Mouse (Mus musculus) intestine, embryonic 15.5 days (tissue): ENCODE results near the gene Wdhd1. TPM values are rescaled to one million over a fixed set of nuclear protein-coding genes. Genes with fewer than 3 reads are reported as not detected.

ENCODE experiments used
- ATAC-seq: fragments of 200-750 bp; cut with Nextera tagmentation; 2 replicates; pipeline ENCODE4 v1.8.0; 2017; ENCODE audit warnings: moderate TSS enrichment, moderate library complexity
- H3K27ac ChIP-seq: fragments of 300-500 bp; sonication (generic); 2 replicates; pipeline ENCODE4 v1.5.1; 2015; ENCODE audit warnings: mild to moderate bottlenecking, inconsistent platforms
- H3K27me3 ChIP-seq: fragments of 300-500 bp; sonication (generic); replicated peaks from 2 replicates; pipeline ENCODE4 v1.6.1; 2015; ENCODE audit warnings: inconsistent platforms
- H3K36me3 ChIP-seq: fragments of 300-500 bp; sonication (generic); 2 replicates; pipeline ENCODE4 v1.6.1; 2015; ENCODE audit warnings: inconsistent platforms
- H3K4me1 ChIP-seq: fragments of 300-500 bp; sonication (generic); replicated peaks from 2 replicates; pipeline ENCODE4 v1.6.1; 2015; ENCODE audit warnings: inconsistent platforms
- H3K4me2 ChIP-seq: fragments of 300-500 bp; sonication (generic); replicated peaks from 2 replicates; pipeline ENCODE4 v1.6.1; 2015; ENCODE audit warnings: mild to moderate bottlenecking, inconsistent platforms
- H3K4me3 ChIP-seq: fragments of 300-500 bp; sonication (generic); replicated peaks from 2 replicates; pipeline ENCODE4 v1.5.1; 2015; ENCODE audit warnings: inconsistent platforms
- H3K9ac ChIP-seq: fragments of 300-500 bp; sonication (generic); 2 replicates; pipeline ENCODE4 v1.6.1; 2015; ENCODE audit warnings: inconsistent platforms
- H3K9me3 ChIP-seq: fragments of 300-500 bp; sonication (generic); 2 replicates; pipeline ENCODE4 v1.6.1; 2016; ENCODE audit warnings: inconsistent platforms
- WGBS: fragments of 180-500 bp; shearing (Covaris S2); methylation state at CpG from one replicate; pipeline ENCODE4 v1.1.7; 2015; 5-methylcytosine and 5-hydroxymethylcytosine counted together
- polyA plus RNA-seq: library from polyadenylated mRNA; unstranded; fragments of >200 nt; fragmentation: Nextera tagmentation; extraction: Ambion mirVana; gene quantifications from 2 replicates; pipeline ENCODE4 v1.2.1, GENCODE M21; 2015

Gene Wdhd1
- polyA plus RNA-seq, 1 experiment from 2014 or later = 28.4 TPM

DNA sequence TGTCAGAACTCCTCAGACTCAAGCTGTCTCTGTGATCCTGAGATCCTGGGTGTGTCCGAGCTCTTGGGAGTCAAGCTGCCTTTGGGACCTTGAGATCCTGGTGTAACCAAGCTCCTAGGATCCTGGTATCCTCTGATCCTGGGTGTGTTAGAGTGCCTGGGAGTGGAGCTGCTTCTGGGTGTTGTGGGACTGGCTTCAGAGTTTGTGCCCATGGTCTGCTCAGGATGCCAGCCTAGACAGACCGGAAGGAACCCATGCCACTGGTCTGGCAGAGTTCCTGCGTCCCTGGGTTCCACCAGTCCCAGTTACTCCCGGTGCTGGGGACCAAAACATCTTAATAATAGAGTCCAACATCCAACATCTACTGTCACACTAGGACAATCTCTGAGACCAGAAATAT lies 63.4 kb downstream of the Wdhd1 start:
- 79% methylated on average over 4 of the region's 4 CpGs for WGBS
- Histone ChIP-seq H3K36me3 (no peaks in the 10 kb centered on the region), H3K27ac (no peak overlapping the region), H3K4me3 (no peak overlapping the region), H3K9me3 (no peaks in the 10 kb centered on the region), H3K9ac (no peak overlapping the region), H3K27me3 (no peaks in the 10 kb centered on the region), H3K4me1 (no peaks in the 10 kb centered on the region), H3K4me2 (no peak overlapping the region)
- no peak for ATAC-seq

DNA sequence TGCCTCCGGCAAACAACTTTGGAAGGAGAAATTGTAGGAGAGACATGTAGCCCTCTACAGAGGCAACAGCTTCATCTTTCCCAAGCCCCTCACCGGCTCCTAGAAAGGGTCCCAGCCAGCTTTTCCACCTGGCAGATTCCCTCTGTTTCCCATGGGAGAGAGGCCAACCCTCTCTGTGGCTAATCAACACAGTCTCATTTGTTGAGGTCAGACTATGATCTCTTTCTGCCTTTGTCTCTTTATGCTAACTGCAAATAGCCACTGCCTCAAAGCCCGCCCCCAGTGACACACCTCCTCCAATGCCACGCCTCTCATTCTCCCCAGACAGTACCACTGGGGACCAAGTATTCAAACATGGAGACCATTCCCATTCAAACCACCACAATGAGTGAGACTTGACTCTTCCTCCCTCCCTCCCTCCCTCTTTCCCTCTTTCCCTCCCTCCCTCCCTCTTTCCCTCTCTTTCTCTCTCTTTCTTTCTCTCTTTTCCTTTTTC lies 66.9 kb downstream of the Wdhd1 start:
- no peak overlapping the region for H3K4me3 ChIP-seq
- no peak overlapping the region for H3K4me2 ChIP-seq
- H3K27me3 ChIP-seq = no peaks in the 10 kb centered on the region
- no peak overlapping the region for H3K9ac ChIP-seq
- peak overlapping the region; percentile 36; the same call in 1 of the 2 replicates for H3K27ac ChIP-seq
- 84% methylated on average over 4 of the region's 4 CpGs for WGBS
- no peaks in the 10 kb centered on the region for H3K36me3 ChIP-seq
- H3K4me1 ChIP-seq = no peaks in the 10 kb centered on the region
- no peaks in the 10 kb centered on the region for H3K9me3 ChIP-seq
- ATAC-seq = peak; percentile 16; the same call in 1 of the 2 replicates

DNA sequence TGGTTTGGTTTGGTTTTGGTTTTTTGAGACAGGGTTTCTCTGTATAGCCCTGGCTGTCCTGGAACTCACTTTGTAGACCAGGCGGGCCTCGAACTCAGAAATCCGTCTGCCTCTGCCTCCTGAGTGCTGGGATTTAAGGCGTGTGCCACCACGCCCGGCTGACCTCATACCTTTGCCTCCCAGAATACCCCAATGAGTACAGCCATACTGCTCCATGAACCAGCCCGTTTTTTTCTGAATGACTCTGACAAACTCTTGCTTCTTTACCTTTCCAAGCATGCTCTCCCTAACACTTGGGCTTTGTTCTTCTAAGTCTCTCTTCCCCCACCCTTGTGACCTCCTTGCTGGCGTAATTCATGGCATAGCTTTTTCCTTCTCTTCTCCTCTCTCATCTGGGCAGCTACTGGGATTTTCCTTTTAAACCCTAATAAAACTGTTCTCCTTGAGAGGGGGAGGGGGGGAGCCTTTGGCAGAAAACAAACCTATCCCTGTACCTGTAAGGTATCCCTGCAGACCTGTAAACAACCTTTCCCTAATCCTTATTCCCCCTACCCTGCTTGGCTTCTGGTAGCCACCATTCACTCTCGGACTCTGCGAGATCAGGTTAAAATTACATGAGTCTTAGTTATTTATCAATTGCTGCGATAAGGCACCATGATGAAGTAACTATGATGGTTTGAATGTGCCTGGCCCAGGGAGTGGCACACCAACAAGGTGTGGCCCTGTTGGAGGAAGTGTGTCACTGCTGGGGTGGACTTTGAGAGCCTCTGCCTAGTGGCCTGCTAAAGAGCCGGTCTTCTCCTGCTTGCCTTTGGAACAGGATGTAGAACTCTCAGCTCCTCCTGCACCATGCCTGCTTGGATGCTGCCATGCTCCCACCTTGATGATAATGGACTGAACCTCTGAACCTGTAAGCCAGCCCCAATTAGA lies 67.8 kb downstream of the Wdhd1 start:
- H3K4me2 ChIP-seq = no peak overlapping the region
- no peak overlapping the region for H3K4me3 ChIP-seq
- WGBS = 80% methylated on average over 12 of the region's 12 CpGs
- 0 out of 2 replicates have a peak, but pooled peaks cover 3% of the 10 kb centered on the region for H3K4me1 ChIP-seq
- H3K9me3 ChIP-seq = no peaks in the 10 kb centered on the region
- peak; percentile 95 for ATAC-seq
- no peak overlapping the region for H3K9ac ChIP-seq
- H3K36me3 ChIP-seq = no peaks in the 10 kb centered on the region
- H3K27ac ChIP-seq = peak overlapping the region; percentile 48; the same call in 1 of the 2 replicates
- no peaks in the 10 kb centered on the region for H3K27me3 ChIP-seq

DNA sequence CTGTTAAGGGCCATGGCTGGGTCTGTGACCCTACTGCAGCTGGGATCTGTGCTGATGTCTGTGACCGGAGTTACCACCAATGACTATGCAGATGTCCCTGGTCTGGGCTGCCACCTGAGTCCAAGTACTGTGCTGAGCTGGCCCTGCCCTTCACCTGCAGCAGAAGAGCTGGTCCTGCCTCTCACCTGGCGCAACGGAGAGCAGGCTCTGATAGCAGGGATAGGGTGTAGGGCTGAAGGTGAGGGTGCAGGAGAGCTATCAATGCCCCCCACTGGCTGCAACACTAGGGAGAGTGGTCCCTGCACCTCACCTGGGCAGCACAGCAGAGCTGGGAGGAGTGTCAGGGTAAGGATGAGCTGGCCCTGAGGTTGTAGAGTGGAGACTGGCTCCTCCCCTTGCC lies 70.1 kb downstream of the Wdhd1 start:
- ATAC-seq = no peak
- Histone ChIP-seq H3K4me3 (no peak overlapping the region), H3K4me2 (no peak overlapping the region), H3K9me3 (no peaks in the 10 kb centered on the region), H3K27me3 (no peaks in the 10 kb centered on the region), H3K4me1 (0 out of 2 replicates have a peak, but pooled peaks cover 3% of the 10 kb centered on the region), H3K36me3 (no peaks in the 10 kb centered on the region), H3K9ac (no peak overlapping the region), H3K27ac (no peak overlapping the region)
- 92% methylated on average over 3 of the region's 3 CpGs for WGBS

DNA sequence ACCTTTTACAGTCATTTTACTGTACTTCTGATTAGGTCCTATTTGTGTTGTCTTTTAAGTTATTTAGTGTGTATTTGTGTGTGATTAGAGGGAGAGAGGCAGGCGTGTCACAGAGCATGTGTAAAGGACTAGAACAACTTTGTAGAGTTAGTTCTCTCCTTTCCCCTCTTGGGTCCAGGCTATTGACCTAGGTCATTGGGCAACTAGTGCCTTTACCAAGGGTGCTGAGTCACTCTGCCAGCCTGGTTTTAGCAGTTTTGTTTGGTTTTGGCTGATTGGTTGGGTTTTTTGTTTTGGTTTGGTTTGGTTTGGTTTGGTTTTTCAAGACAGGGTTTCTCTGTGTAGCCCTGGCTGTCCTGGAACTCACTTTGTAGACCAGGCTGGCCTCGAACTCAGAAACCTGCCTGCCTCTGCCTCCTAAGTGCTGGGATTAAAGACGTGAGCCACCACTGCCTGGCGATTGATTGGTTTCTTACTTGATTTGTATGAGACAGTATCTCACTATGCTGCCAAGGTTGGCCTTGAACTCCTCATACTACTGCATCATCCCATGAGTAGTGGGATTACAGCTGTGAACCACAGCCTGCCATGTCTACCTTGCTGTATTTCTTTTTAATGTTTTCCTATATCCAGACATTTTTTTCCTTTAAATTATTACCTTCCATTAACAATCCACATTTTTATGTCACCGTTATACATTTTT lies 71.2 kb downstream of the Wdhd1 start:
- Histone ChIP-seq H3K4me2 (no peak overlapping the region), H3K9me3 (no peaks in the 10 kb centered on the region), H3K4me3 (no peak overlapping the region), H3K27me3 (no peaks in the 10 kb centered on the region), H3K36me3 (no peaks in the 10 kb centered on the region), H3K9ac (no peak overlapping the region), H3K4me1 (0 out of 2 replicates have a peak, but pooled peaks cover 3% of the 10 kb centered on the region), H3K27ac (no peak overlapping the region)
- 88% methylated on average over 5 of the region's 5 CpGs for WGBS
- no peak for ATAC-seq

DNA sequence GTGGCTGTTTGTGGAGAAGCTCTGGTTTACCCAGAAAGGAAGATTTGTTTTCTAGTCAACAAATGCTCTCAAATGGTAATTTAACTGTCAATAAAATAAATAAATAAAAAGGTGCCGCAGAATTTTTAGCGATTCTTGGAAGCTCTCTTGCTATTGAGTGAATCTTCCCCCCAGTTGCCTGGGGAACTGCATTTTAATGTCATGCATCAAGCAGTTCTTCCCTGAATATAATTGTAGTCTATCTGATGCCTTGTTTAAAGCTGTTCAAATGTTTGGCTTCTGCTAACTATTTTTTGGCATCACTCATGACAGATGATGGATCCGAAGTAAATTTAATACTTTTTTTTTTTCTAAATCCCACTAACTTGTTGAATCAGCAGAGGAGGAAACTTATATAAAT lies 79.3 kb downstream of the Wdhd1 start:
- no peaks in the 10 kb centered on the region for H3K36me3 ChIP-seq
- H3K27me3 ChIP-seq = no peaks in the 10 kb centered on the region
- H3K4me3 ChIP-seq = no peak overlapping the region
- no peak overlapping the region for H3K27ac ChIP-seq
- no peak overlapping the region for H3K4me2 ChIP-seq
- no peak overlapping the region for H3K9ac ChIP-seq
- no peaks in the 10 kb centered on the region for H3K4me1 ChIP-seq
- no peaks in the 10 kb centered on the region for H3K9me3 ChIP-seq
- whole genome bisulfite sequencing = 87% methylated on average over 3 of the region's 3 CpGs
- ATAC-seq = no peak

DNA sequence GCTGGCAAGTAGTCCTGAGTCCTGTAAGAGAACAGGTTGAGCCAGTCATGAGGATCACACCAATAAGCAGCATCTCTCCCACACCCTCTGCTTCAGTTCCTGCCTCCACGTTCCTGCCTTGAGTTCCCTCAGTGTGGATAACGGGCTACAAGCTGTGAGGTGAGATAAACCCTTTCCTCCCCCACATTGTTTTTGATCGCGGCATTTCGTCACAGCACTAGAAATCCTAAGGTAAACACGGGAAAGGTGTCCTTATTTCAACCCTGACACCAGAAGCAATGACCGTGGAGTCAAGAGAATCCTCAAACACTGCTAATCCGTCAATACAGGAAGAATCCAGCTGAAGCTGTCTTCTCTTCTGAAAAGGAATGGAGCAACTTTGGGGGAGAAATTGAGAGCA lies 79.9 kb downstream of the Wdhd1 start:
- Histone ChIP-seq H3K4me1 (no peaks in the 10 kb centered on the region), H3K36me3 (no peaks in the 10 kb centered on the region), H3K4me3 (no peak overlapping the region), H3K4me2 (no peak overlapping the region), H3K27me3 (no peaks in the 10 kb centered on the region), H3K27ac (no peak overlapping the region), H3K9me3 (no peaks in the 10 kb centered on the region), H3K9ac (no peak overlapping the region)
- no peak for ATAC-seq
- WGBS = 72% methylated on average over 8 of the region's 8 CpGs

DNA sequence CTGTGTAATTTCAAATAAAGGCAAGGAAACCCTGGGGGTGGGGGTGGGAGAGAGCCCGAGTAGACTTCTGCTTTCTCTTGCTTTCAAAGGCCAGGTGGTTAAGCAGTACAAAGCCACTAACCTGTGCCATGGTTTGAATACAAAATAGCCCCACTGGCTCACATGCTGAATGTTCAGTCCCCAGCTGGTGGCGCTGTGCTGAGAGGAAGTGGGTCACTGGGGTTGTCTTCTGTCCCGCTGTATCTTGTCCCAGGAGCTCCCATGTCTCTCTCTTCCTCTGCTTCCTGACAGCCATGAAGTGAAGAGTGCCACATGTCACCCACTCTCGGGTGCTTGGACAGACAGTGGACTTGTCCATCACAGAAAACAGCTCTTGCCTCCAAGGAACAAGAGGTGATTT lies 82.6 kb downstream of the Wdhd1 start:
- H3K4me2 ChIP-seq = no peak overlapping the region
- H3K4me1 ChIP-seq = no peaks in the 10 kb centered on the region
- WGBS = 46% methylated on average over 4 of the region's 4 CpGs
- no peak overlapping the region for H3K4me3 ChIP-seq
- H3K9ac ChIP-seq = no peak overlapping the region
- H3K27ac ChIP-seq = no peak overlapping the region
- H3K36me3 ChIP-seq = no peaks in the 10 kb centered on the region
- ATAC-seq = no peak
- H3K27me3 ChIP-seq = no peaks in the 10 kb centered on the region
- H3K9me3 ChIP-seq = no peaks in the 10 kb centered on the region

DNA sequence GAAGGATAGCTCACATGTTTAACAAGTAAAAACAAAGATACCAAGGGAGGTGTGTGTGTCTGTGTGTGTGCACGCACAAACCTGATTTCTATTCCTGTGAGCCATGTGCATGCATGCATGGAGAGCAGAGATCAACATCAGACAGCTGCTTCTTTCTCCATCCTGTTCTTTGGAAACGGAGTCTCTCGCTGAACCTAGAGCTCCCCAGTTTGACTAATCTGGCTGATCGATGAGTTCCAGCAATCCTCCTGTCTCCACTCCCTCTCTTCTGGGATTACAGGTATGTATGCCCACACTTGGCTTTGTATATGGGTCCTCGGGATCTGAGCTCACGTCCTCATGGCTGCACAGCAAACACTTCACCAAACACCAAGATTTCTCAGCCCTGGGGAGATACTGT lies 83.2 kb downstream of the Wdhd1 start:
- 80% methylated on average over 6 of the region's 6 CpGs for WGBS
- Histone ChIP-seq H3K9me3 (no peaks in the 10 kb centered on the region), H3K27ac (no peak overlapping the region), H3K9ac (no peak overlapping the region), H3K4me2 (no peak overlapping the region), H3K4me3 (no peak overlapping the region), H3K4me1 (peaks cover 5% of the 10 kb centered on the region; the same call in 1 of the 2 replicates), H3K36me3 (no peaks in the 10 kb centered on the region), H3K27me3 (no peaks in the 10 kb centered on the region)
- no peak for ATAC-seq

DNA sequence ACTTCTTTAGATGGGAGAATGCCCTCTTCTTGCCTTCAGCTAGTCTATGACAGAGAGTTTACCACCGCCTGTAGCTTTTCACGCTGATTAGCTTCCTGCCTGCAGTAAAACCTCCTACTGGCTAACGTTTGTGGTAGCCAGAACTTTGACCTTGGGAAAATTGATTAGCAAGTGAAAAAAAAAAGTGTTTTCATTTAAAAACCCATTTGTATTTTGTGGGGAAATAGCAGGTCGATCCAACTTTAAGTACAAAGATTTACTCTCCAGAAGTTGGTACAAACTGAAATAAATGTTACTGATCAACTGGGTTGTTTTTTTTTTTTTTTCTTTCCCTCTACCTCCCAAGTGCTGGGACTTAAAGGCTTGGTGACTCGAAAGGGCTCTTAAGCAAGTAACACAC lies 84.8 kb downstream of the Wdhd1 start:
- Histone ChIP-seq H3K4me1 (peaks cover 9% of the 10 kb centered on the region; the same call in 1 of the 2 replicates), H3K4me2 (no peak overlapping the region), H3K27ac (no peak overlapping the region), H3K36me3 (no peaks in the 10 kb centered on the region), H3K27me3 (no peaks in the 10 kb centered on the region), H3K9me3 (no peaks in the 10 kb centered on the region), H3K4me3 (no peak overlapping the region), H3K9ac (no peak overlapping the region)
- 38% methylated on average over 5 of the region's 5 CpGs for WGBS
- ATAC-seq = no peak
